In genomic region chr12:109090456-109091130, GRCm38 (mm10) we compare ENCODE assay signal across 17 mouse cellular contexts. TPM values are rescaled to one million over a fixed set of nuclear protein-coding genes. Genes with fewer than 3 reads are reported as not detected.
DNase-seq lines count a peak whose midpoint lies in the region; ATAC-seq and TF ChIP-seq lines count a peak whose summit lies in the region.
"Had no signal": no experiment of that assay in that cellular context is flagged by ENCODE, and none has a peak within 500 bp of the region (broad histone marks: within the 10 kb centered on the region; RNA-seq: fewer than 3 reads in every experiment).

No protein-coding gene starts in this region.

- no peaks in the 10 kb centered on the region for H3K27me3 ChIP-seq in kidney, embryonic 16.5 days (ENCODE audit: insufficient read depth, low read length)
- peaks cover 16% of the 10 kb centered on the region for H3K27me3 ChIP-seq in E14TG2a.4 (ENCODE audit: insufficient read depth, low read length)
- H3K27me3 ChIP-seq: midbrain, embryonic 15.5 days had no signal

- WGBS in kidney, embryonic 16.5 days = 61% methylated on average over 13 of the region's 13 CpGs

- no peak overlapping the region for H3K9ac ChIP-seq in kidney, embryonic 16.5 days (replicated peaks; ENCODE audit: low read length)
- H3K9ac ChIP-seq: midbrain, embryonic 15.5 days had no signal

- no peaks in the 10 kb centered on the region for H3K9me3 ChIP-seq in kidney, embryonic 16.5 days (ENCODE audit: low read length)
- peaks cover 13% of the 10 kb centered on the region; the same call in 1 of the 2 replicates for H3K9me3 ChIP-seq in E14TG2a.4 (ENCODE audit: low read length)
- H3K9me3 ChIP-seq: embryonic facial prominence, embryonic 10.5 days; heart, embryonic 10.5 days; midbrain, embryonic 15.5 days had no signal

- no peaks in the 10 kb centered on the region for H3K4me1 ChIP-seq in kidney, embryonic 16.5 days (ENCODE audit: insufficient read depth, low read length)
- H3K4me1 ChIP-seq in E14TG2a.4 (replicated peaks; ENCODE audit: low read depth, low read length) = peaks cover 3% of the 10 kb centered on the region; the same call in 1 of the 2 replicates
- H3K4me1 ChIP-seq: embryonic facial prominence, embryonic 10.5 days; heart, embryonic 10.5 days; midbrain, embryonic 15.5 days had no signal

- peak; percentile 79 for ATAC-seq in kidney, embryonic 16.5 days (ENCODE audit: low FRiP score, low TSS enrichment)
- ATAC-seq in megakaryocyte-erythroid progenitor cell, adult 5-6 weeks (replicated peaks; ENCODE audit: low FRiP score, low TSS enrichment, poor library complexity, severe bottlenecking) = no peak
- ATAC-seq: CD4-positive, CD25-positive, alpha-beta regulatory T cell, adult 4 months; forebrain, embryonic 14.5 days; midbrain, embryonic 15.5 days had no signal

- no peak for TF ChIP-seq CTCF in E14TG2a.4 (conservative IDR thresholded peaks at IDR 0.05; ENCODE audit: low read length)

- H3K27ac ChIP-seq in kidney, embryonic 16.5 days (ENCODE audit: low read length) = no peak overlapping the region
- H3K27ac ChIP-seq: embryonic facial prominence, embryonic 10.5 days; heart, embryonic 10.5 days; midbrain, embryonic 15.5 days had no signal

- DNase-seq in kidney, adult 8-10 months = no peak
- DNase-seq in B cell, adult 2 months = peak; percentile 21 to 33
- peak; percentile 49 for DNase-seq in thymus, postnatal 0 days (ENCODE audit: low spot score)
- DNase-seq in adrenal gland, adult 18-20 months (ENCODE audit: low spot score in 2 of 2) = no peak
- DNase-seq: adrenal gland, adult 8-10 months; layer of hippocampus, postnatal 36 days; lung, adult 2 months; lung, postnatal 36 days had no signal

- H3K4me3 ChIP-seq in kidney, embryonic 16.5 days (ENCODE audit: low read length) = no peak overlapping the region
- H3K4me3 ChIP-seq in E14TG2a.4 (replicated peaks; ENCODE audit: low read length) = peak overlapping the region; percentile 20; the same call in 1 of the 2 replicates
- H3K4me3 ChIP-seq: embryonic facial prominence, embryonic 10.5 days; heart, embryonic 10.5 days; midbrain, embryonic 15.5 days had no signal

- no peaks in the 10 kb centered on the region for H3K36me3 ChIP-seq in kidney, embryonic 16.5 days (ENCODE audit: insufficient read depth, low read length)
- H3K36me3 ChIP-seq in E14TG2a.4 (ENCODE audit: insufficient read depth, low read length) = no peaks in the 10 kb centered on the region
- H3K36me3 ChIP-seq: embryonic facial prominence, embryonic 10.5 days; heart, embryonic 10.5 days; midbrain, embryonic 15.5 days had no signal

- no peak overlapping the region for H3K4me2 ChIP-seq in kidney, embryonic 16.5 days (replicated peaks; ENCODE audit: low read depth, low read length)
- H3K4me2 ChIP-seq: liver, embryonic 11.5 days; midbrain, embryonic 15.5 days had no signal

RNA-seq across cellular contexts. Expression of gene Begain, which starts 22.6 kb away (rescaled TPM):
- 3.4 and 3.7 TPM in 2 replicates for polyA plus RNA-seq in kidney, embryonic 16.5 days (2015; fragmentation: Nextera tagmentation; extraction: Ambion mirVana)
- polyA plus RNA-seq in thymus, postnatal 0 days (2015; fragmentation: Nextera tagmentation; extraction: Ambion mirVana) = 1.7 and 2.0 TPM in 2 replicates
- total RNA-seq in megakaryocyte-erythroid progenitor cell, adult 5-6 weeks (2014; fragmentation: Nextera tagmentation) = not detected in 2 replicates
- 0.11 TPM in 1 of 2 replicates, not detected in the other for total RNA-seq in megakaryocyte-erythroid progenitor cell, adult 5-6 weeks (2017)
- 1 to 10 TPM; 2.9 to 5.0 TPM for total RNA-seq in adrenal gland, adult 18-20 months (2021)

Comparison
In these comparisons a context has a peak if more than half of its experiments do, and no peak if none do; other contexts are left out.
1. DNase-seq: peak in B cell, adult 2 months (2 of 2) and thymus, postnatal 0 days (single experiment); none in kidney, adult 8-10 months (0 of 2) and adrenal gland, adult 18-20 months (0 of 2).